Mouse (Mus musculus): ENCODE measurements around the gene Fubp1. TPM values are rescaled to one million over a fixed set of nuclear protein-coding genes. Genes with fewer than 3 reads are reported as not detected.
A peak's percentile ranks its signal among the peaks of the same experiment; 100 is the strongest.

Fubp1 gene
- total and polyA plus RNA-seq, 3 experiments = 196 to 202 TPM; not detected in 1

GRCm38 (mm10) chr3:152191791-152192237, 18.4 kb upstream of the Fubp1 start (continued):
- TF ChIP-seq UBTF (IDR thresholded peaks at IDR 0.05; ENCODE audit: borderline replicate concordance, insufficient read depth, low read depth, low read length) = no peak

GRCm38 (mm10) chr3:152192238-152192931, 17.8 kb upstream of the Fubp1 start:
- H3K27ac ChIP-seq (ENCODE audit: control insufficient read depth, low read depth, low read length) = peak overlapping the region; percentile 92
- H3K9ac ChIP-seq (ENCODE audit: control insufficient read depth, low read depth, low read length, poor library complexity, severe bottlenecking) = peak overlapping the region; percentile 95
- no peaks in the 10 kb centered on the region for H3K27me3 ChIP-seq (ENCODE audit: control insufficient read depth in 1 of 2, insufficient read depth in 2 of 2, low read length in 2 of 2)
- DNase-seq (ENCODE audit: low read depth, low spot score) = peak; percentile 82
- H3K36me3 ChIP-seq (ENCODE audit: control insufficient read depth in 1 of 2, insufficient read depth in 2 of 2, low read length in 2 of 2) = peaks cover 0 to 33% of the 10 kb centered on the region in 2 experiments; a peak in 2 of 4 replicates
- H3K4me1 ChIP-seq (ENCODE audit: control insufficient read depth in 1 of 2, insufficient read depth in 2 of 2, low read length in 2 of 2) = peaks cover 4 to 12% of the 10 kb centered on the region in 2 experiments; a peak in 3 of 4 replicates
- H3K4me3 ChIP-seq (ENCODE audit: control insufficient read depth in 1 of 2, insufficient read depth in 1 of 2, low read depth in 2 of 2, low read length in 2 of 2) = peak overlapping the region; percentile 65 to 79
- H3K79me2 ChIP-seq (ENCODE audit: control insufficient read depth, insufficient read depth, low read length, poor library complexity) = peaks cover 40% of the 10 kb centered on the region
- H3K9me3 ChIP-seq (replicated peaks; ENCODE audit: insufficient read depth, low read length) = no peaks in the 10 kb centered on the region
- TF ChIP-seq POLR2AphosphoS2 (IDR thresholded peaks at IDR 0.05; ENCODE audit: low read length) (0 out of 2 replicates have a peak, but pooled peaks have one; percentile 42), CHD2 (IDR thresholded peaks at IDR 0.05; ENCODE audit: low read length) (no peak), HCFC1 (IDR thresholded peaks at IDR 0.05; ENCODE audit: low read depth, low read length) (no peak), TAL1 (IDR thresholded peaks at IDR 0.05; ENCODE audit: low read length) (no peak), ZNF384 (IDR thresholded peaks at IDR 0.05; ENCODE audit: low read depth, low read length) (no peak), MEF2A (IDR thresholded peaks at IDR 0.05; ENCODE audit: extremely low read depth, insufficient replicate concordance, low read depth, low read length, poor library complexity, severe bottlenecking) (no peak), POLR2AphosphoS5 (IDR thresholded peaks at IDR 0.05; ENCODE audit: borderline replicate concordance, low read depth, low read length) (no peak), MAX (IDR thresholded peaks at IDR 0.05; ENCODE audit: low read length) (peak; percentile 41; the same call in 1 of the 2 replicates), NRF1 (IDR thresholded peaks at IDR 0.05; ENCODE audit: insufficient read depth, low read depth, low read length, poor library complexity, severe bottlenecking) (no peak), KAT2A (conservative IDR thresholded peaks at IDR 0.05; ENCODE audit: low read depth, low read length) (no peak; the same call in 1 of the 2 replicates), ZMIZ1 (IDR thresholded peaks at IDR 0.05; ENCODE audit: low read depth, low read length) (0 out of 2 replicates have a peak, but pooled peaks have one; percentile 30), USF2 (IDR thresholded peaks at IDR 0.05; ENCODE audit: borderline replicate concordance in 1 of 2, insufficient read depth in 1 of 2, low read depth in 1 of 2, low read length in 2 of 2) (no peak), ZKSCAN1 (IDR thresholded peaks at IDR 0.05; ENCODE audit: low read depth, low read length) (no peak), MYC (IDR thresholded peaks at IDR 0.05; ENCODE audit: low read depth, low read length) (peak; percentile 55), BHLHE40 (IDR thresholded peaks at IDR 0.05; ENCODE audit: borderline replicate concordance, low read depth, low read length) (peak; percentile 82; the same call in 1 of the 2 replicates), ZC3H11A (IDR thresholded peaks at IDR 0.05; ENCODE audit: low read depth, low read length) (no peak), JUND (IDR thresholded peaks at IDR 0.05; ENCODE audit: low read depth, low read length) (peak; percentile 54; the same call in 1 of the 2 replicates), MYB (IDR thresholded peaks at IDR 0.05; ENCODE audit: low read depth, low read length) (no peak), CHD1 (IDR thresholded peaks at IDR 0.05; ENCODE audit: low read depth, low read length) (peak; percentile 24; the same call in 1 of the 2 replicates), RCOR1 (IDR thresholded peaks at IDR 0.05; ENCODE audit: low read depth, low read length) (no peak), TCF12 (IDR thresholded peaks at IDR 0.05; ENCODE audit: low read depth, low read length) (no peak), USF1 (IDR thresholded peaks at IDR 0.05; ENCODE audit: low read depth, low read length) (no peak), MXI1 (IDR thresholded peaks at IDR 0.05; ENCODE audit: low read depth, low read length) (peak; percentile 21), GABPA (IDR thresholded peaks at IDR 0.05; ENCODE audit: low read depth, low read length) (no peak), MAFK (IDR thresholded peaks at IDR 0.05; ENCODE audit: borderline replicate concordance, low read depth, low read length) (no peak), NELFE (IDR thresholded peaks at IDR 0.05; ENCODE audit: low read depth, low read length) (peak; percentile 20; the same call in 1 of the 2 replicates), E2F4 (IDR thresholded peaks at IDR 0.05; ENCODE audit: borderline replicate concordance, low read depth, low read length) (no peak), UBTF (IDR thresholded peaks at IDR 0.05; ENCODE audit: borderline replicate concordance, insufficient read depth, low read depth, low read length) (no peak), EP300 (IDR thresholded peaks at IDR 0.05; ENCODE audit: low read depth in 1 of 2, low read length in 2 of 2) (peak in 1 of 2 experiments; percentile 32; a peak in 1 of 4 replicates), ELF1 (IDR thresholded peaks at IDR 0.05; ENCODE audit: low read depth, low read length) (no peak), TBP (IDR thresholded peaks at IDR 0.05; ENCODE audit: low read depth, low read length) (peak; percentile 65; the same call in 1 of the 2 replicates), SMC3 (IDR thresholded peaks at IDR 0.05; ENCODE audit: low read depth, low read length) (no peak)

Measured in MEL (cell line).